ENCODE assay signal across 11 mouse cellular contexts in genomic region chr19:10560108-10560507, GRCm38 (mm10). TPM values are rescaled to one million over a fixed set of nuclear protein-coding genes. Genes with fewer than 3 reads are reported as not detected.
A peak's percentile ranks its signal among the peaks of the same experiment; 100 is the strongest.
DNase-seq lines count a peak whose midpoint lies in the region; ATAC-seq and TF ChIP-seq lines count a peak whose summit lies in the region.
"Had no signal": no experiment of that assay in that cellular context is flagged by ENCODE, and none has a peak within 500 bp of the region (broad histone marks: within the 10 kb centered on the region; RNA-seq: fewer than 3 reads in every experiment).

No protein-coding gene starts in this region.

- DNase-seq in heart, postnatal 4 days = peak; percentile 31
- no peak for DNase-seq in heart, postnatal 36 days
- DNase-seq in lung, embryonic 14.5 days = peak; percentile 65
- no peak for DNase-seq in lung, postnatal 4 days
- peak; percentile 58 for DNase-seq in MN1 (ENCODE audit: low spot score)
- peak; percentile 27 for DNase-seq in limb, embryonic 14.5 days (ENCODE audit: low spot score)
- no peak for DNase-seq in left cerebral cortex, adult 18-20 months (ENCODE audit: low spot score in 2 of 2)
- DNase-seq: cerebellum, adult 11-12 months; gastrocnemius, postnatal 10 days; thymus, postnatal 4 days had no signal

- intact Hi-C loops in heart, postnatal 36 days (cut with DNase I) = no loop called here

- no peaks in the 10 kb centered on the region for H3K27me3 ChIP-seq in lung, embryonic 14.5 days (ENCODE audit: insufficient read depth, low read length)
- H3K27me3 ChIP-seq in limb, embryonic 14.5 days (ENCODE audit: control insufficient read depth, insufficient read depth, low read length) = no peaks in the 10 kb centered on the region

- WGBS in lung, embryonic 14.5 days = 29% methylated on average over 5 of the region's 5 CpGs
- 34% methylated on average over 5 of the region's 5 CpGs for WGBS in limb, embryonic 14.5 days

- TF ChIP-seq CTCF in lung, embryonic 14.5 days (IDR thresholded peaks at IDR 0.05; ENCODE audit: low read depth) = peak; percentile 38

- no peaks in the 10 kb centered on the region for H3K9me3 ChIP-seq in lung, embryonic 14.5 days (ENCODE audit: low read depth, low read length)
- no peaks in the 10 kb centered on the region for H3K9me3 ChIP-seq in limb, embryonic 14.5 days (ENCODE audit: control insufficient read depth, low read length)

- ATAC-seq in lung, embryonic 14.5 days (ENCODE audit: insufficient read depth) = no peak
- no peak for ATAC-seq in limb, embryonic 14.5 days (ENCODE audit: low FRiP score, low read depth)

- no peak for TF ChIP-seq POLR2A in limb, embryonic 14.5 days (IDR thresholded peaks at IDR 0.05; ENCODE audit: borderline replicate concordance, extremely low read depth, insufficient read depth, insufficient read length)

- no peak overlapping the region for H3K4me2 ChIP-seq in lung, embryonic 14.5 days
- H3K4me2 ChIP-seq in limb, embryonic 14.5 days (replicated peaks; ENCODE audit: low read depth, low read length, severe bottlenecking) = no peak overlapping the region

- H3K27ac ChIP-seq in lung, embryonic 14.5 days (ENCODE audit: low read depth) = no peak overlapping the region
- no peak overlapping the region for H3K27ac ChIP-seq in limb, embryonic 14.5 days (replicated peaks; ENCODE audit: low read depth, low read length)

- H3K4me3 ChIP-seq in lung, embryonic 14.5 days (ENCODE audit: low read depth, low read length) = no peak overlapping the region
- no peak overlapping the region for H3K4me3 ChIP-seq in limb, embryonic 14.5 days (replicated peaks; ENCODE audit: low read length)
- H3K4me3 ChIP-seq: erythroblast, embryonic 14.5 days had no signal

- 0 out of 2 replicates have a peak, but pooled peaks cover 6% of the 10 kb centered on the region for H3K4me1 ChIP-seq in lung, embryonic 14.5 days (ENCODE audit: insufficient read depth)
- H3K4me1 ChIP-seq in limb, embryonic 14.5 days (ENCODE audit: control insufficient read depth, insufficient read depth, low read length) = peaks cover 10% of the 10 kb centered on the region

- H3K36me3 ChIP-seq in lung, embryonic 14.5 days (ENCODE audit: insufficient read depth) = no peaks in the 10 kb centered on the region
- H3K36me3 ChIP-seq in limb, embryonic 14.5 days (ENCODE audit: control insufficient read depth, insufficient read depth, low read length) = no peaks in the 10 kb centered on the region

- no peak overlapping the region for H3K9ac ChIP-seq in lung, embryonic 14.5 days
- no peak overlapping the region for H3K9ac ChIP-seq in limb, embryonic 14.5 days (ENCODE audit: low read depth, low read length, severe bottlenecking)

RNA-seq across cellular contexts. Expression of gene Tmem216, which starts 4.1 kb away (rescaled TPM):
- total RNA-seq in heart, postnatal 4 days (2021) = 1 to 10 TPM; 5.8 to 6.2 TPM
- 1 to 10 TPM; 4.7 to 6.0 TPM for total RNA-seq in heart, postnatal 36 days (2021)
- polyA plus RNA-seq in lung, embryonic 14.5 days (2014; fragmentation: Nextera tagmentation; extraction: Ambion mirVana) = 59.2 and 60.2 TPM in 2 replicates
- 51.3 and 61.5 TPM in 2 replicates for polyA plus RNA-seq in limb, embryonic 14.5 days (2012; rRNA removed)
- polyA plus RNA-seq in limb, embryonic 14.5 days (2014; fragmentation: Nextera tagmentation; extraction: Ambion mirVana) = 55.8 and 58.6 TPM in 2 replicates
- 10 to 100 TPM; 11.3 to 11.6 TPM for total RNA-seq in left cerebral cortex, adult 18-20 months (2021)

RNA-seq across cellular contexts. Expression of gene Cyb561a3, which starts 16.9 kb away (rescaled TPM):
- total RNA-seq in heart, postnatal 4 days (2021) = 10 to 100 TPM in 1 of 2 experiments, 1 to 10 TPM in 1; 8.1 to 11.3 TPM
- 10 to 100 TPM; 13.1 to 13.2 TPM for total RNA-seq in heart, postnatal 36 days (2021)
- 18.0 and 19.2 TPM in 2 replicates for polyA plus RNA-seq in lung, embryonic 14.5 days (2014; fragmentation: Nextera tagmentation; extraction: Ambion mirVana)
- 23.1 and 33.0 TPM in 2 replicates for polyA plus RNA-seq in limb, embryonic 14.5 days (2012; rRNA removed)
- polyA plus RNA-seq in limb, embryonic 14.5 days (2014; fragmentation: Nextera tagmentation; extraction: Ambion mirVana) = 18.9 and 22.3 TPM in 2 replicates
- 10 to 100 TPM in 1 of 2 experiments, 1 to 10 TPM in 1; 9.4 to 10.8 TPM for total RNA-seq in left cerebral cortex, adult 18-20 months (2021)

RNA-seq across cellular contexts. Expression of gene Tmem138, which starts 17.1 kb away (rescaled TPM):
- total RNA-seq in heart, postnatal 4 days (2021) = 1 to 10 TPM; 6.1 to 7.7 TPM
- 1 to 10 TPM; 2.6 to 3.1 TPM for total RNA-seq in heart, postnatal 36 days (2021)
- polyA plus RNA-seq in lung, embryonic 14.5 days (2014; fragmentation: Nextera tagmentation; extraction: Ambion mirVana) = 42.2 and 44.8 TPM in 2 replicates
- 29.7 and 34.2 TPM in 2 replicates for polyA plus RNA-seq in limb, embryonic 14.5 days (2012; rRNA removed)
- 33.8 and 36.2 TPM in 2 replicates for polyA plus RNA-seq in limb, embryonic 14.5 days (2014; fragmentation: Nextera tagmentation; extraction: Ambion mirVana)
- 10 to 100 TPM; 11.0 to 12.3 TPM for total RNA-seq in left cerebral cortex, adult 18-20 months (2021)

RNA-seq across cellular contexts. Expression of gene Sdhaf2, which starts 34.2 kb away (rescaled TPM):
- total RNA-seq in heart, postnatal 4 days (2021) = 10 to 100 TPM; 54.2 to 56.5 TPM
- 10 to 100 TPM; 69.0 to 81.9 TPM for total RNA-seq in heart, postnatal 36 days (2021)
- 59.4 and 62.6 TPM in 2 replicates for polyA plus RNA-seq in lung, embryonic 14.5 days (2014; fragmentation: Nextera tagmentation; extraction: Ambion mirVana)
- 42.5 and 49.2 TPM in 2 replicates for polyA plus RNA-seq in limb, embryonic 14.5 days (2012; rRNA removed)
- polyA plus RNA-seq in limb, embryonic 14.5 days (2014; fragmentation: Nextera tagmentation; extraction: Ambion mirVana) = 64.6 and 65.2 TPM in 2 replicates
- total RNA-seq in left cerebral cortex, adult 18-20 months (2021) = 10 to 100 TPM; 52.9 to 53.4 TPM

RNA-seq across cellular contexts. Expression of gene Cpsf7, which starts 35.0 kb away (rescaled TPM):
- 10 to 100 TPM; 50.0 to 52.9 TPM for total RNA-seq in heart, postnatal 4 days (2021)
- total RNA-seq in heart, postnatal 36 days (2021) = 10 to 100 TPM; 24.5 to 25.4 TPM
- 58.9 and 60.3 TPM in 2 replicates for polyA plus RNA-seq in lung, embryonic 14.5 days (2014; fragmentation: Nextera tagmentation; extraction: Ambion mirVana)
- 102 and 106 TPM in 2 replicates for polyA plus RNA-seq in limb, embryonic 14.5 days (2012; rRNA removed)
- 50.4 and 59.1 TPM in 2 replicates for polyA plus RNA-seq in limb, embryonic 14.5 days (2014; fragmentation: Nextera tagmentation; extraction: Ambion mirVana)
- total RNA-seq in left cerebral cortex, adult 18-20 months (2021) = 10 to 100 TPM; 76.8 to 79.5 TPM

Comparison
In these comparisons a context has a peak if more than half of its experiments do, and no peak if none do; other contexts are left out.
1. DNase-seq: peak in heart, postnatal 4 days (single experiment), lung, embryonic 14.5 days (single experiment), MN1 (single experiment) and limb, embryonic 14.5 days (single experiment); none in heart, postnatal 36 days (0 of 2), lung, postnatal 4 days (0 of 2) and left cerebral cortex, adult 18-20 months (0 of 2).